Mouse (Mus musculus): Measurements from ENCODE around the gene Rab10. TPM values are rescaled to one million over a fixed set of nuclear protein-coding genes. Genes with fewer than 3 reads are reported as not detected.

Gene Rab10
- polyA plus RNA-seq, 1 experiment from 2014 or later = 87.7 TPM

GRCm38 (mm10) chr12:3285377-3285776, 24.4 kb downstream of the Rab10 start:
- no peaks in the 10 kb centered on the region for H3K9me3 ChIP-seq
- no peak for DNase-seq (ENCODE audit: low spot score)
- H3K27ac ChIP-seq = no peak overlapping the region
- H3K4me3 ChIP-seq = no peak overlapping the region
- H3K36me3 ChIP-seq = peaks cover 9% of the 10 kb centered on the region
- 79% methylated on average over 6 of the region's 6 CpGs for WGBS
- H3K4me1 ChIP-seq = no peaks in the 10 kb centered on the region
- no peaks in the 10 kb centered on the region for H3K27me3 ChIP-seq (ENCODE audit: insufficient read depth, poor library complexity, severe bottlenecking)

GRCm38 (mm10) chr12:3284463-3284862, 25.3 kb downstream of the Rab10 start:
- no peak for DNase-seq (ENCODE audit: low spot score)
- Histone ChIP-seq H3K27ac (no peak overlapping the region), H3K27me3 (ENCODE audit: insufficient read depth, poor library complexity, severe bottlenecking) (no peaks in the 10 kb centered on the region), H3K9me3 (no peaks in the 10 kb centered on the region), H3K36me3 (peaks cover 9% of the 10 kb centered on the region), H3K4me1 (no peaks in the 10 kb centered on the region), H3K4me3 (no peak overlapping the region)
- WGBS = 86% methylated on average over 2 of the region's 2 CpGs

GRCm38 (mm10) chr12:3283829-3284440, 25.8 kb downstream of the Rab10 start:
- no peaks in the 10 kb centered on the region for H3K27me3 ChIP-seq (ENCODE audit: insufficient read depth, poor library complexity, severe bottlenecking)
- no peak for DNase-seq (ENCODE audit: low spot score)
- H3K27ac ChIP-seq = no peak overlapping the region
- 83% methylated on average over 4 of the region's 4 CpGs for WGBS
- H3K4me3 ChIP-seq = no peak overlapping the region
- no peaks in the 10 kb centered on the region for H3K4me1 ChIP-seq
- no peaks in the 10 kb centered on the region for H3K9me3 ChIP-seq
- peaks cover 9% of the 10 kb centered on the region for H3K36me3 ChIP-seq

GRCm38 (mm10) chr12:3282954-3283353, 26.8 kb downstream of the Rab10 start:
- whole genome bisulfite sequencing = 64% methylated on average over 1 of the region's 1 CpGs

GRCm38 (mm10) chr12:3282520-3282919, 27.2 kb downstream of the Rab10 start:
- no peak for DNase-seq (ENCODE audit: low spot score)
- Histone ChIP-seq H3K27ac (no peak overlapping the region), H3K4me1 (no peaks in the 10 kb centered on the region; the same call in 1 of the 2 replicates), H3K27me3 (ENCODE audit: insufficient read depth, poor library complexity, severe bottlenecking) (no peaks in the 10 kb centered on the region), H3K4me3 (no peak overlapping the region), H3K36me3 (no peaks in the 10 kb centered on the region), H3K9me3 (no peaks in the 10 kb centered on the region)
- 80% methylated on average over 2 of the region's 2 CpGs for WGBS

More at GRCm38 (mm10) chr12:3282954-3283353, 26.8 kb downstream of the Rab10 start:
- Histone ChIP-seq H3K9me3 (no peaks in the 10 kb centered on the region), H3K4me1 (no peaks in the 10 kb centered on the region), H3K36me3 (peaks cover 4% of the 10 kb centered on the region), H3K4me3 (no peak overlapping the region), H3K27me3 (ENCODE audit: insufficient read depth, poor library complexity, severe bottlenecking) (no peaks in the 10 kb centered on the region), H3K27ac (no peak overlapping the region)
- no peak for DNase-seq (ENCODE audit: low spot score)

GRCm38 (mm10) chr12:3278880-3279339, 30.9 kb downstream of the Rab10 start:
- Histone ChIP-seq H3K4me3 (no peak overlapping the region), H3K27me3 (ENCODE audit: insufficient read depth, poor library complexity, severe bottlenecking) (no peaks in the 10 kb centered on the region), H3K27ac (no peak overlapping the region), H3K9me3 (no peaks in the 10 kb centered on the region), H3K36me3 (no peaks in the 10 kb centered on the region), H3K4me1 (no peaks in the 10 kb centered on the region; the same call in 1 of the 2 replicates)
- WGBS = 69% methylated on average over 2 of the region's 2 CpGs
- DNase-seq (ENCODE audit: low spot score) = no peak

GRCm38 (mm10) chr12:3270818-3271217, 39.0 kb downstream of the Rab10 start:
- no peaks in the 10 kb centered on the region for H3K4me1 ChIP-seq
- DNase-seq (ENCODE audit: low spot score) = no peak
- H3K27me3 ChIP-seq (ENCODE audit: insufficient read depth, poor library complexity, severe bottlenecking) = no peaks in the 10 kb centered on the region
- H3K27ac ChIP-seq = no peak overlapping the region
- no peak overlapping the region for H3K4me3 ChIP-seq
- H3K36me3 ChIP-seq = peaks cover 3% of the 10 kb centered on the region
- no peaks in the 10 kb centered on the region for H3K9me3 ChIP-seq

GRCm38 (mm10) chr12:3267397-3267796, 42.4 kb downstream of the Rab10 start:
- Histone ChIP-seq H3K27me3 (ENCODE audit: insufficient read depth, poor library complexity, severe bottlenecking) (no peaks in the 10 kb centered on the region), H3K36me3 (peaks cover 11% of the 10 kb centered on the region), H3K9me3 (no peaks in the 10 kb centered on the region), H3K4me3 (no peak overlapping the region), H3K27ac (no peak overlapping the region), H3K4me1 (no peaks in the 10 kb centered on the region)
- WGBS = 85% methylated on average over 2 of the region's 2 CpGs
- no peak for DNase-seq (ENCODE audit: low spot score)

- Histone ChIP-seq H3K27ac (no peak overlapping the region), H3K9me3 (no peaks in the 10 kb centered on the region), H3K4me1 (no peaks in the 10 kb centered on the region), H3K4me3 (no peak overlapping the region), H3K27me3 (ENCODE audit: insufficient read depth, poor library complexity, severe bottlenecking) (no peaks in the 10 kb centered on the region), H3K36me3 (peaks cover 19% of the 10 kb centered on the region)
- no peak for DNase-seq (ENCODE audit: low spot score)
- WGBS = 74% methylated on average over 2 of the region's 2 CpGs
Measured at GRCm38 (mm10) chr12:3265188-3265587, 44.6 kb downstream of the Rab10 start.

- H3K36me3 ChIP-seq = peaks cover 19% of the 10 kb centered on the region
- H3K4me3 ChIP-seq = no peak overlapping the region
- no peaks in the 10 kb centered on the region for H3K27me3 ChIP-seq (ENCODE audit: insufficient read depth, poor library complexity, severe bottlenecking)
- no peak overlapping the region for H3K27ac ChIP-seq
- no peaks in the 10 kb centered on the region for H3K4me1 ChIP-seq
- WGBS = 71% methylated on average over 2 of the region's 2 CpGs
- H3K9me3 ChIP-seq = no peaks in the 10 kb centered on the region
- no peak for DNase-seq (ENCODE audit: low spot score)
Measured at GRCm38 (mm10) chr12:3264449-3264848, 45.3 kb downstream of the Rab10 start.

GRCm38 (mm10) chr12:3261596-3261995, 48.2 kb downstream of the Rab10 start:
- WGBS = 96% methylated on average over 25 of the region's 25 CpGs
- H3K4me3 ChIP-seq = no peak overlapping the region
- no peaks in the 10 kb centered on the region for H3K4me1 ChIP-seq
- peaks cover 26% of the 10 kb centered on the region for H3K36me3 ChIP-seq
- no peaks in the 10 kb centered on the region for H3K27me3 ChIP-seq (ENCODE audit: insufficient read depth, poor library complexity, severe bottlenecking)
- no peak for DNase-seq (ENCODE audit: low spot score)
- H3K9me3 ChIP-seq = no peaks in the 10 kb centered on the region
- no peak overlapping the region for H3K27ac ChIP-seq

- H3K27ac ChIP-seq = no peak overlapping the region
- DNase-seq (ENCODE audit: low spot score) = no peak
- no peaks in the 10 kb centered on the region for H3K9me3 ChIP-seq
- H3K4me1 ChIP-seq = no peaks in the 10 kb centered on the region
- H3K4me3 ChIP-seq = no peak overlapping the region
- H3K27me3 ChIP-seq (ENCODE audit: insufficient read depth, poor library complexity, severe bottlenecking) = no peaks in the 10 kb centered on the region
- H3K36me3 ChIP-seq = peaks cover 39% of the 10 kb centered on the region
Measured at GRCm38 (mm10) chr12:3255966-3256365, 53.8 kb downstream of the Rab10 start.

GRCm38 (mm10) chr12:3255435-3255834, 54.3 kb downstream of the Rab10 start:
- no peak overlapping the region for H3K27ac ChIP-seq
- H3K9me3 ChIP-seq = no peaks in the 10 kb centered on the region
- H3K4me1 ChIP-seq = no peaks in the 10 kb centered on the region
- DNase-seq (ENCODE audit: low spot score) = no peak
- WGBS = 91% methylated on average over 2 of the region's 2 CpGs
- H3K4me3 ChIP-seq = no peak overlapping the region
- peaks cover 36% of the 10 kb centered on the region for H3K36me3 ChIP-seq
- H3K27me3 ChIP-seq (ENCODE audit: insufficient read depth, poor library complexity, severe bottlenecking) = no peaks in the 10 kb centered on the region

- no peak overlapping the region for H3K27ac ChIP-seq
- H3K4me1 ChIP-seq = no peaks in the 10 kb centered on the region
- no peaks in the 10 kb centered on the region for H3K9me3 ChIP-seq
- H3K36me3 ChIP-seq = peaks cover 49% of the 10 kb centered on the region
- H3K27me3 ChIP-seq (ENCODE audit: insufficient read depth, poor library complexity, severe bottlenecking) = no peaks in the 10 kb centered on the region
- no peak for DNase-seq (ENCODE audit: low spot score)
- no peak overlapping the region for H3K4me3 ChIP-seq
Measured at GRCm38 (mm10) chr12:3253591-3253990, 56.2 kb downstream of the Rab10 start.

All from heart, embryonic 10.5 days (tissue).